Mouse (Mus musculus) midbrain, embryonic 15.5 days (tissue): Measurements from ENCODE around the gene Vmn1r143. TPM values are rescaled to one million over a fixed set of nuclear protein-coding genes. Genes with fewer than 3 reads are reported as not detected.
"Not testable (repeated sequence)": the region's sequence is repeated elsewhere in the genome, so short reads cannot be mapped to it uniquely, and the experiment has no call there.

ENCODE experiments used
- ATAC-seq: fragments of 200-750 bp; cut with Nextera tagmentation; replicated peaks from 2 replicates; pipeline ENCODE4 v1.8.0; 2017; ENCODE audit warnings: moderate TSS enrichment
- H3K27ac ChIP-seq: fragments of 300-500 bp; sonication (generic); 2 replicates; pipeline ENCODE4 v1.5.1; 2015; ENCODE audit warnings: mild to moderate bottlenecking, inconsistent platforms
- H3K27me3 ChIP-seq: fragments of 300-500 bp; sonication (generic); replicated peaks from 2 replicates; pipeline ENCODE4 v1.6.1; 2015; ENCODE audit warnings: inconsistent platforms
- H3K36me3 ChIP-seq: fragments of 300-500 bp; sonication (generic); replicated peaks from 2 replicates; pipeline ENCODE4 v1.6.1; 2015; ENCODE audit warnings: inconsistent platforms
- H3K4me1 ChIP-seq: fragments of 300-500 bp; sonication (generic); 2 replicates; pipeline ENCODE4 v1.6.1; 2015; ENCODE audit warnings: inconsistent platforms
- H3K4me2 ChIP-seq: fragments of 300-500 bp; sonication (generic); 2 replicates; pipeline ENCODE4 v1.6.1; 2015; ENCODE audit warnings: inconsistent platforms, mild to moderate bottlenecking, moderate library complexity
- H3K4me3 ChIP-seq: fragments of 300-500 bp; sonication (generic); 2 replicates; pipeline ENCODE4 v1.5.1; 2015; ENCODE audit warnings: mild to moderate bottlenecking, inconsistent platforms
- H3K9ac ChIP-seq: fragments of 300-500 bp; sonication (generic); 2 replicates; pipeline ENCODE4 v1.6.1; 2015; ENCODE audit warnings: mild to moderate bottlenecking, inconsistent platforms
- H3K9me3 ChIP-seq: fragments of 300-500 bp; sonication (generic); 2 replicates; pipeline ENCODE4 v1.6.1; 2016; ENCODE audit warnings: inconsistent platforms
- WGBS: fragments of 180-500 bp; shearing (Covaris S2); methylation state at CpG from one replicate; pipeline ENCODE4 v1.1.7; 2015; ENCODE audit warnings: mixed read lengths; 5-methylcytosine and 5-hydroxymethylcytosine counted together
- polyA plus RNA-seq: library from polyadenylated mRNA; unstranded; fragments of >200 nt; fragmentation: Nextera tagmentation; extraction: Ambion mirVana; gene quantifications from 2 replicates; pipeline ENCODE4 v1.2.1, GENCODE M21; 2015

Vmn1r143 gene
- not detected in 2 replicates for polyA plus RNA-seq

GRCm38 (mm10) chr7:22189077-22189476 lies at the start of gene Vmn1r143:
Vmn1r143 (plus strand) TSS chr7:22189377.
- not testable (repeated sequence) for H3K27me3 ChIP-seq, H3K4me1 ChIP-seq, H3K4me3 ChIP-seq, ATAC-seq, H3K4me2 ChIP-seq, H3K9ac ChIP-seq, H3K27ac ChIP-seq, H3K36me3 ChIP-seq, H3K9me3 ChIP-seq
- no CpG with 5 or more reads among the region's 3 CpGs for WGBS

GRCm38 (mm10) chr7:22163935-22164334 lies 25.2 kb upstream of the Vmn1r143 start, which contains the start of gene Vmn1r142:
Vmn1r142 (minus strand) TSS chr7:22164035.
- not testable (repeated sequence) for H3K27me3 ChIP-seq, ATAC-seq, H3K27ac ChIP-seq, H3K9ac ChIP-seq, H3K36me3 ChIP-seq, H3K4me2 ChIP-seq, H3K4me3 ChIP-seq, H3K4me1 ChIP-seq, H3K9me3 ChIP-seq
- no CpG with 5 or more reads among the region's 3 CpGs for WGBS

GRCm38 (mm10) chr7:22201164-22201563 lies 12.0 kb downstream of the Vmn1r143 start, which contains the start of gene Gm8653:
Gm8653 (minus strand) TSS chr7:22201264.
- WGBS: no CpG with 5 or more reads among the region's 2 CpGs
- not testable (repeated sequence) for H3K4me1 ChIP-seq, H3K27ac ChIP-seq, H3K9ac ChIP-seq, H3K9me3 ChIP-seq, H3K4me2 ChIP-seq, H3K36me3 ChIP-seq, ATAC-seq, H3K4me3 ChIP-seq, H3K27me3 ChIP-seq

GRCm38 (mm10) chr7:22229384-22229783 lies 40.2 kb downstream of the Vmn1r143 start, which contains the start of gene Gm8453:
Gm8453 (minus strand) TSS chr7:22229484.
- H3K4me3 ChIP-seq, H3K9ac ChIP-seq, ATAC-seq, H3K4me2 ChIP-seq, H3K27ac ChIP-seq, H3K27me3 ChIP-seq, H3K36me3 ChIP-seq, H3K4me1 ChIP-seq, H3K9me3 ChIP-seq: not testable (repeated sequence)
- WGBS: 20% methylated on average over 2 of the region's 2 CpGs

Other genes starting within 250 kb of the Vmn1r143 start
- gene Vmn1r137, start 194.8 kb upstream of the Vmn1r143 start, polyA plus RNA-seq: not detected in 2 replicates
- gene Vmn1r138, start 160.5 kb upstream of the Vmn1r143 start, polyA plus RNA-seq: not detected in 2 replicates
- not detected in 2 replicates for gene Gm6176, start 133.1 kb upstream of the Vmn1r143 start, polyA plus RNA-seq
- gene Vmn1r139, start 120.3 kb upstream of the Vmn1r143 start, polyA plus RNA-seq: not detected in 2 replicates
- gene Gm16451, start 71.1 kb upstream of the Vmn1r143 start, polyA plus RNA-seq: not detected in 2 replicates
- gene Gm10666, start 54.6 kb upstream of the Vmn1r143 start, polyA plus RNA-seq: not detected in 2 replicates
- gene Vmn1r142, start 25.3 kb upstream of the Vmn1r143 start, polyA plus RNA-seq: not detected in 2 replicates
- not detected in 2 replicates for gene Gm8653, start 11.9 kb downstream of the Vmn1r143 start, polyA plus RNA-seq
- not detected in 2 replicates for gene Gm8453, start 40.1 kb downstream of the Vmn1r143 start, polyA plus RNA-seq
- not detected in 2 replicates for gene Gm4187, start 140.3 kb downstream of the Vmn1r143 start, polyA plus RNA-seq
- not detected in 2 replicates for gene Gm8660, start 181.7 kb downstream of the Vmn1r143 start, polyA plus RNA-seq
- not detected in 2 replicates for gene Vmn1r148, start 224.2 kb downstream of the Vmn1r143 start, polyA plus RNA-seq
- gene Vmn1r149, start 248.9 kb downstream of the Vmn1r143 start, polyA plus RNA-seq: not detected in 2 replicates